Mouse (Mus musculus): ENCODE measurements around the gene Gm45713. TPM values are rescaled to one million over a fixed set of nuclear protein-coding genes. Genes with fewer than 3 reads are reported as not detected.

Gene Gm45713
- total and polyA plus RNA-seq, 3 experiments = 0.80 to 4.5 TPM; not detected in 1

- TF ChIP-seq EP300 (IDR thresholded peaks at IDR 0.05; ENCODE audit: insufficient read depth, low read depth, low read length) (no peak), POLR2A (IDR thresholded peaks at IDR 0.05; ENCODE audit: insufficient read depth, low read depth, low read length) (no peak), CTCF (IDR thresholded peaks at IDR 0.05) (no peak)
- Histone ChIP-seq H3K79me2 (replicated peaks; ENCODE audit: control insufficient read depth, insufficient read depth, low read length) (no peaks in the 10 kb centered on the region), H3K36me3 (ENCODE audit: control insufficient read depth, insufficient read depth, low read length) (peaks cover 2% of the 10 kb centered on the region), H3K9ac (ENCODE audit: low read depth, low read length) (no peak overlapping the region), H3K4me1 (ENCODE audit: control insufficient read depth, insufficient read depth, low read length) (peaks cover 6% of the 10 kb centered on the region; the same call in 1 of the 2 replicates), H3K4me3 (no peak overlapping the region), H3K27ac (peak overlapping the region; percentile 40; the same call in 1 of the 2 replicates), H3K27me3 (ENCODE audit: control insufficient read depth, insufficient read depth, low read length) (no peaks in the 10 kb centered on the region)
- peak in 1 of 2 experiments; percentile 67 for DNase-seq
- intact Hi-C loops (cut with DNase I) = no loop called here
- WGBS = 50% methylated on average over 11 of the region's 11 CpGs
These were observed 15.3 kb upstream of the Gm45713 start for GRCm38 (mm10) chr7:45151303-45151702.

GRCm38 (mm10) chr7:45150321-45150720 lies 14.3 kb upstream of the Gm45713 start:
- Histone ChIP-seq H3K4me3 (no peak overlapping the region), H3K79me2 (replicated peaks; ENCODE audit: control insufficient read depth, insufficient read depth, low read length) (no peaks in the 10 kb centered on the region), H3K27ac (peak overlapping the region; percentile 52; the same call in 1 of the 2 replicates), H3K36me3 (ENCODE audit: control insufficient read depth, insufficient read depth, low read length) (peaks cover 2% of the 10 kb centered on the region), H3K4me1 (ENCODE audit: control insufficient read depth, insufficient read depth, low read length) (peaks cover 6% of the 10 kb centered on the region; the same call in 1 of the 2 replicates), H3K27me3 (ENCODE audit: control insufficient read depth, insufficient read depth, low read length) (no peaks in the 10 kb centered on the region), H3K9ac (ENCODE audit: low read depth, low read length) (no peak overlapping the region)
- 65% methylated on average over 4 of the region's 4 CpGs for WGBS
- intact Hi-C loops (cut with DNase I) = no loop called here
- TF ChIP-seq EP300 (IDR thresholded peaks at IDR 0.05; ENCODE audit: insufficient read depth, low read depth, low read length) (no peak), POLR2A (IDR thresholded peaks at IDR 0.05; ENCODE audit: insufficient read depth, low read depth, low read length) (no peak), CTCF (IDR thresholded peaks at IDR 0.05) (no peak)
- DNase-seq = no peak

DNA sequence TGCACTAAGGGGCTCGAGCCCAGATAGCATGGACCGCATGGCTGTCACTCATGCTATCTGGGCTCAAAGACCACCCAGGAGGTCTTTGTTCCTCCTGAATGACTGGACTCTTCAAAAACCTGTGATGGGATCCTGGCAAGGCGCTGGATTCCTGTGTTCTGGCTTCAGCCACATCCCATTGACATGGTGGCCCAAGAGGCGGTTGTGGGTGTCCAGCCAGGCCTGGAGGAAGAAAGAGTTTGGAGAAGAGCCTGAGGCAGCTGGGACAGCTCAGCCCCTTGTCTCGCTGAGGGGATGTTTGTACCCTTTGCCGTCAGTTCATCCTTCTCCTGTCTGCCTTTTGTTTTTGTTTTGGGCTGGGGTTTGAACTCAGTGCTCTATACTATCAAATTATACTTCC lies 13.5 kb upstream of the Gm45713 start:
- Histone ChIP-seq H3K4me1 (ENCODE audit: control insufficient read depth, insufficient read depth, low read length) (peaks cover 5% of the 10 kb centered on the region; the same call in 1 of the 2 replicates), H3K27me3 (ENCODE audit: control insufficient read depth, insufficient read depth, low read length) (no peaks in the 10 kb centered on the region), H3K27ac (peak overlapping the region; percentile 23; the same call in 1 of the 2 replicates), H3K79me2 (replicated peaks; ENCODE audit: control insufficient read depth, insufficient read depth, low read length) (no peaks in the 10 kb centered on the region), H3K36me3 (ENCODE audit: control insufficient read depth, insufficient read depth, low read length) (peaks cover 2% of the 10 kb centered on the region), H3K4me3 (no peak overlapping the region), H3K9ac (ENCODE audit: low read depth, low read length) (no peak overlapping the region)
- WGBS = 82% methylated on average over 6 of the region's 6 CpGs
- TF ChIP-seq EP300 (IDR thresholded peaks at IDR 0.05; ENCODE audit: insufficient read depth, low read depth, low read length) (0 out of 2 replicates have a peak, but pooled peaks have one; percentile 11), POLR2A (IDR thresholded peaks at IDR 0.05; ENCODE audit: insufficient read depth, low read depth, low read length) (no peak)
- intact Hi-C loops (cut with DNase I) = no loop called here
- peak; percentile 61 to 66 for DNase-seq

DNA sequence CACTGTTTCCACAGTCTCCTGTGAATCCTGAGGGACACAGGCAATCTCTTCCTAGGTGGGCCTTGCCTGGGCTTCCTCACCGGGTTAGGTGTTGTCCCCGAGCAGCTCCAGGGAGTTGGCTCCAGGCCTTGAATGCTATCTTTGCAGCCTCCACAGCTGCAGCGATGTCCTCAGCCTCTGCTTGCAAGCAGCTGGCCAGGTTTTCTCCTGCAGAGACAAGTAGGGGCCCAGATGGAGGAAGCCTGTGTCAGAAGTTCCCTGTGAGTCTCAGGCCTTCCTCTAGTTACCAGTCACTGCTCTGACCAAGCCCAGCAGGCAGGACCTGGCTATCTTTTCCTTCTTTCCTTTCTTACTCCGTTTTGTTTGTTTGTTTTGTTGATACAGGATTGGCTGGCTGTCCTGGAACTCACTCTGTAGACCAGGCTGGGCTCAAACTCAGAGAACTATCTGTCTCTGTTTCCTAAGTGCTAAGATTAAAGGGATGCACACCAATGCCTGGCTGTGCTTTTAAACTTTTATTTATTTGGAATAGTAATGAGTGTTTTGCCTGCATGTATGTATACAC lies 12.6 kb upstream of the Gm45713 start:
- H3K9ac ChIP-seq (ENCODE audit: low read depth, low read length) = no peak overlapping the region
- peak in 1 of 2 experiments; percentile 53 for DNase-seq

DNA sequence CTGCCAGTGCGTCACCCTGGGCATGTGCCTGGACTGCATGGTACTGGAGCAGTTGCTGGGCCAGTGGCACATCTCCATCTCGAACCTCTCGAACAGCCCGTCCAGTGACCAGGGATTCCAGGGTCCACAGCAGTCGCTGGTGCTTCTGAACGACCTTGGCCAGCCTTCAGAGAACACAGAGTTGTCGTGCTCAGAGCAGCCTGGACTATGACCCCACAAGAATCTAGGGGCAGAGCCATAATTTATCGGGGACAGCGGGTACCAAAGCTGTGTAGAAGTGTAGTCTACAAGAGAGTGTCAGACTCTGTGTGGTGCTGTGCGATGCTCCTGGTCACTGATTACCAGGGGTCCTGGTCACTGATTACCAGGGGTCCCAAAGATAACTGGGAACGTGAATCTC lies 11.9 kb upstream of the Gm45713 start:
- intact Hi-C loops (cut with DNase I) = no loop called here
- no peak overlapping the region for H3K9ac ChIP-seq (ENCODE audit: low read depth, low read length)
- no peaks in the 10 kb centered on the region for H3K27me3 ChIP-seq (ENCODE audit: control insufficient read depth, insufficient read depth, low read length)
- no peak for DNase-seq
- no peak for TF ChIP-seq POLR2A (IDR thresholded peaks at IDR 0.05; ENCODE audit: insufficient read depth, low read depth, low read length)
- no peak for TF ChIP-seq EP300 (IDR thresholded peaks at IDR 0.05; ENCODE audit: insufficient read depth, low read depth, low read length)
- no peak for TF ChIP-seq CTCF (IDR thresholded peaks at IDR 0.05)
- peaks cover 5% of the 10 kb centered on the region; the same call in 1 of the 2 replicates for H3K4me1 ChIP-seq (ENCODE audit: control insufficient read depth, insufficient read depth, low read length)
- H3K4me3 ChIP-seq = no peak overlapping the region
- peak overlapping the region; percentile 5; the same call in 1 of the 2 replicates for H3K27ac ChIP-seq
- H3K79me2 ChIP-seq (replicated peaks; ENCODE audit: control insufficient read depth, insufficient read depth, low read length) = no peaks in the 10 kb centered on the region
- H3K36me3 ChIP-seq (ENCODE audit: control insufficient read depth, insufficient read depth, low read length) = no peaks in the 10 kb centered on the region
- WGBS = 84% methylated on average over 11 of the region's 11 CpGs

More for the DNA sequence above, 12.6 kb upstream of the Gm45713 start:
- peaks cover 5% of the 10 kb centered on the region; the same call in 1 of the 2 replicates for H3K4me1 ChIP-seq (ENCODE audit: control insufficient read depth, insufficient read depth, low read length)
- no peak overlapping the region for H3K4me3 ChIP-seq
- intact Hi-C loops (cut with DNase I) = no loop called here
- TF ChIP-seq CTCF (IDR thresholded peaks at IDR 0.05) (no peak), EP300 (IDR thresholded peaks at IDR 0.05; ENCODE audit: insufficient read depth, low read depth, low read length) (no peak), POLR2A (IDR thresholded peaks at IDR 0.05; ENCODE audit: insufficient read depth, low read depth, low read length) (no peak)
- H3K27me3 ChIP-seq (ENCODE audit: control insufficient read depth, insufficient read depth, low read length) = no peaks in the 10 kb centered on the region
- H3K36me3 ChIP-seq (ENCODE audit: control insufficient read depth, insufficient read depth, low read length) = peaks cover 2% of the 10 kb centered on the region
- H3K27ac ChIP-seq = peak overlapping the region; percentile 5
- WGBS = 38% methylated on average over 4 of the region's 4 CpGs
- H3K79me2 ChIP-seq (replicated peaks; ENCODE audit: control insufficient read depth, insufficient read depth, low read length) = no peaks in the 10 kb centered on the region

- no peak overlapping the region for H3K27ac ChIP-seq
- intact Hi-C loops (cut with DNase I) = no loop called here
- H3K27me3 ChIP-seq (ENCODE audit: control insufficient read depth, insufficient read depth, low read length) = no peaks in the 10 kb centered on the region
- H3K9ac ChIP-seq (ENCODE audit: low read depth, low read length) = no peak overlapping the region
- H3K4me3 ChIP-seq = no peak overlapping the region
- H3K4me1 ChIP-seq (ENCODE audit: control insufficient read depth, insufficient read depth, low read length) = peaks cover 5% of the 10 kb centered on the region; the same call in 1 of the 2 replicates
- WGBS = 81% methylated on average over 11 of the region's 11 CpGs
- DNase-seq = no peak
- H3K79me2 ChIP-seq (replicated peaks; ENCODE audit: control insufficient read depth, insufficient read depth, low read length) = no peaks in the 10 kb centered on the region
- no peak for TF ChIP-seq CTCF (IDR thresholded peaks at IDR 0.05)
- no peak for TF ChIP-seq EP300 (IDR thresholded peaks at IDR 0.05; ENCODE audit: insufficient read depth, low read depth, low read length)
- no peak for TF ChIP-seq POLR2A (IDR thresholded peaks at IDR 0.05; ENCODE audit: insufficient read depth, low read depth, low read length)
- H3K36me3 ChIP-seq (ENCODE audit: control insufficient read depth, insufficient read depth, low read length) = no peaks in the 10 kb centered on the region
These were observed 11.2 kb upstream of the Gm45713 start for GRCm38 (mm10) chr7:45147267-45147666.
